Mouse (Mus musculus) C2C12 (cell line): ENCODE results near the gene Naa16. TPM values are rescaled to one million over a fixed set of nuclear protein-coding genes. Genes with fewer than 3 reads are reported as not detected.

Experiments used
- H3K27me3 ChIP-seq: one replicate; pipeline ENCODE4 v1.6.1; 2011; ENCODE audit not compliant: control insufficient read depth, insufficient read depth, insufficient read length
- H3K36me3 ChIP-seq: one replicate; pipeline ENCODE4 v1.6.1; 2011; ENCODE audit not compliant: control insufficient read depth, insufficient read depth
- H3K4me3 ChIP-seq: one replicate; pipeline ENCODE4 v1.5.1; 2011; ENCODE audit warnings: mild to moderate bottlenecking, control low read depth; ENCODE audit not compliant: poor library complexity, insufficient read depth, severe bottlenecking
- H3K79me2 ChIP-seq: one replicate; pipeline ENCODE4 v1.6.1; 2011; ENCODE audit not compliant: control insufficient read depth, insufficient read depth
- H3K79me3 ChIP-seq: one replicate; pipeline ENCODE4 v1.6.1; 2011; ENCODE audit warnings: low read depth, control low read depth
- H3ac ChIP-seq: one replicate; pipeline ENCODE3; 2011; ENCODE audit warnings: low read depth; ENCODE audit not compliant: control insufficient read depth, insufficient read length
- CEBPB ChIP-seq: IDR thresholded peaks from one replicate; pipeline ENCODE4 v1.6.1; 2011; ENCODE audit warnings: low read depth, mild to moderate bottlenecking, control low read depth, moderate library complexity
- CTCF ChIP-seq: IDR thresholded peaks from one replicate; pipeline ENCODE4 v1.5.1; 2011; ENCODE audit not compliant: control insufficient read depth, insufficient read depth, insufficient read length
- FOSL1 ChIP-seq: IDR thresholded peaks from one replicate; pipeline ENCODE4 v1.8.0; 2011; ENCODE audit warnings: mild to moderate bottlenecking, low read length; ENCODE audit not compliant: poor library complexity, insufficient read depth, severe bottlenecking
- MAX ChIP-seq: IDR thresholded peaks from one replicate; pipeline ENCODE4 v1.6.1; 2011; ENCODE audit warnings: mild to moderate bottlenecking, control low read depth
- MYOD1 ChIP-seq: IDR thresholded peaks from one replicate; pipeline ENCODE4 v1.6.1; 2011; ENCODE audit warnings: low read depth; ENCODE audit not compliant: control insufficient read depth, insufficient read length
- MYOG ChIP-seq: IDR thresholded peaks from one replicate; pipeline ENCODE4 v1.6.1; 2011; ENCODE audit not compliant: control insufficient read depth, insufficient read length; ENCODE audit errors: extremely low read depth
- USF1 ChIP-seq: IDR thresholded peaks from one replicate; pipeline ENCODE4 v1.6.1; 2011; ENCODE audit warnings: low read depth, mild to moderate bottlenecking, control low read depth, moderate library complexity
- polyA plus RNA-seq: library from polyadenylated mRNA; unstranded; fragments of >200 nt; fragmentation: generic; extraction: Trizol; gene quantifications from one replicate; pipeline ENCODE4 v1.2.1, GENCODE M21; 2012; ENCODE audit warnings: missing spikeins

Naa16 gene
- polyA plus RNA-seq, 1 experiment = 8.6 TPM

- H3K79me3 ChIP-seq = peaks cover 17% of the 10 kb centered on the region
- TF ChIP-seq MYOD1 (no peak), USF1 (no peak), CTCF (no peak), FOSL1 (no peak), MYOG (no peak), MAX (no peak), CEBPB (no peak)
- H3K4me3 ChIP-seq = no peak overlapping the region
- H3ac ChIP-seq = no peak overlapping the region
- H3K27me3 ChIP-seq = no peaks in the 10 kb centered on the region
- peaks cover 21% of the 10 kb centered on the region for H3K79me2 ChIP-seq
- peaks cover 4% of the 10 kb centered on the region for H3K36me3 ChIP-seq
Measured at GRCm38 (mm10) chr14:79393289-79393688, 2.7 kb upstream of the Naa16 start.

- Histone ChIP-seq H3K36me3 (peaks cover 35% of the 10 kb centered on the region), H3K27me3 (no peaks in the 10 kb centered on the region), H3K79me3 (peaks cover 51% of the 10 kb centered on the region), H3ac (peak overlapping the region; percentile 88), H3K4me3 (peak overlapping the region; percentile 84), H3K79me2 (peaks cover 57% of the 10 kb centered on the region)
- peak; percentile 34 for TF ChIP-seq USF1
- no peak for TF ChIP-seq MYOD1
Measured at GRCm38 (mm10) chr14:79389438-79390264, 927 bp downstream of the Naa16 start.

- no peaks in the 10 kb centered on the region for H3K27me3 ChIP-seq
- TF ChIP-seq MYOD1 (no peak), MAX (no peak), FOSL1 (no peak), MYOG (no peak), CEBPB (no peak), CTCF (no peak), USF1 (no peak)
- H3ac ChIP-seq = no peak overlapping the region
- peaks cover 62% of the 10 kb centered on the region for H3K79me3 ChIP-seq
- H3K4me3 ChIP-seq = no peak overlapping the region
- peaks cover 71% of the 10 kb centered on the region for H3K79me2 ChIP-seq
- peaks cover 48% of the 10 kb centered on the region for H3K36me3 ChIP-seq
Measured at GRCm38 (mm10) chr14:79388304-79388703, 2.3 kb downstream of the Naa16 start.

DNA sequence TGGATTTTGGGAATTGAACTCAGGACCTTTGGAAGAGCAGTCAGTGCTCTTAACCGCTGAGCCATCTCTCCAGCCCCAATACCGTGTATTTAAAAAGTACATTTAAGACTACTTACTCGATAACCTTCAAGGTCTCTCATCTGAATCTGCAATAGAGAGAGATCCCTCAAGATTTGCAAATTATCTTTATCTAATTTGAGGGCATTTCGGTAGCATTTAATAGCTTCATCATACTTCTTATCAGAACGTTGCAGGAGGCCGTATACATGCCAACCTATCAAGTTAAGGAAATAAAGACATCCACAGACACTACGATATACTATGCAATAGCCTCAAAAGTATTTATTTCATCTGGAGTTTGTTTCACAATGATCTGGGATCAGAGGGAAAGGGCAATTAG is 7.5 kb downstream of the Naa16 start:
- Histone ChIP-seq H3K36me3 (peaks cover 86% of the 10 kb centered on the region), H3K79me2 (peaks cover 98% of the 10 kb centered on the region), H3ac (no peak overlapping the region), H3K27me3 (no peaks in the 10 kb centered on the region), H3K79me3 (peaks cover 82% of the 10 kb centered on the region), H3K4me3 (no peak overlapping the region)
- TF ChIP-seq CEBPB (no peak), MYOG (no peak), USF1 (no peak)

GRCm38 (mm10) chr14:79377041-79377440 is 13.5 kb downstream of the Naa16 start:
- H3K36me3 ChIP-seq = peaks cover 73% of the 10 kb centered on the region
- H3K27me3 ChIP-seq = no peaks in the 10 kb centered on the region
- H3K79me3 ChIP-seq = peaks cover 42% of the 10 kb centered on the region
- H3K79me2 ChIP-seq = peaks cover 84% of the 10 kb centered on the region
- H3K4me3 ChIP-seq = no peak overlapping the region
- TF ChIP-seq MYOG (no peak), CTCF (no peak), MAX (no peak), USF1 (no peak), FOSL1 (no peak), CEBPB (no peak), MYOD1 (no peak)
- no peak overlapping the region for H3ac ChIP-seq

DNA sequence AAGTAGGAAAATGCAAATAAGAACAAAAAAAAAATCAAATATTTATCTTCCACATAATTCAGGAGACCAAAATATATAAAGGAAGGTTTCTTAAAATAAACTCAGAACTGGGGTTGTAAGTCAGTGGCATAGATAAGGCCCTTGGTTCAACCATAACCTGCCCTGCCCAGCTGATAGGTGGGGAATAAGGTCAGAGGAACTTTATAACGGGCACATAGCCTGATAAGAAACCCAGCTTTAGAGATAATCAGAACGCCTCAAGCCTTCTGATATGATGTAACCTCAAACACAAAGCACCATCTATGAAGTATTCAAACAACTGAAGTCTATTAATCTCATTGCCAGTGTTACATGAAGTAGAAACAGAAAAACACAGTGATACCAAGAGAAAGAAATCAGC is 32.5 kb downstream of the Naa16 start:
- no peak for TF ChIP-seq CEBPB
- no peak for TF ChIP-seq MYOD1
- no peak for TF ChIP-seq CTCF
- TF ChIP-seq USF1 = no peak
- TF ChIP-seq FOSL1 = no peak
- no peak for TF ChIP-seq MYOG
- TF ChIP-seq MAX = no peak
- H3K36me3 ChIP-seq = peaks cover 85% of the 10 kb centered on the region

More for the DNA sequence above, 32.5 kb downstream of the Naa16 start:
- Histone ChIP-seq H3K79me3 (peaks cover 5% of the 10 kb centered on the region), H3K4me3 (no peak overlapping the region), H3ac (no peak overlapping the region), H3K79me2 (peaks cover 19% of the 10 kb centered on the region), H3K27me3 (no peaks in the 10 kb centered on the region)
